Mouse (Mus musculus) cortical plate, adult 2 months (tissue): ENCODE measurements around the gene Fam169b.
"Not testable (repeated sequence)": the region's sequence is repeated elsewhere in the genome, so short reads cannot be mapped to it uniquely, and the experiment has no call there.

Source experiments
- CTCF ChIP-seq: fragments of 200-500 bp; IDR thresholded peaks from 2 replicates; pipeline ENCODE4 v1.5.1; 2011; ENCODE audit warnings: mild to moderate bottlenecking, control low read depth, low read length; ENCODE audit not compliant: insufficient read depth; ENCODE audit errors: extremely low read depth
- POLR2A ChIP-seq: fragments of 200-500 bp; IDR thresholded peaks from 2 replicates; pipeline ENCODE4 v1.6.1; 2011; ENCODE audit warnings: mild to moderate bottlenecking, low read length, control low read depth; ENCODE audit not compliant: insufficient read depth; ENCODE audit errors: extremely low read depth

GRCm38 (mm10) chr7:68288000-68288399 lies 14.4 kb downstream of the Fam169b start:
- TF ChIP-seq CTCF, POLR2A: not testable (repeated sequence)
